Mouse (Mus musculus) lung, embryonic 15.5 days (tissue): ENCODE results near the gene Col16a1. TPM values are rescaled to one million over a fixed set of nuclear protein-coding genes. Genes with fewer than 3 reads are reported as not detected.

ENCODE experiments used
- ATAC-seq: fragments of 200-750 bp; cut with Nextera tagmentation; 2 replicates; pipeline ENCODE4 v1.8.0; 2017; ENCODE audit warnings: moderate number of reproducible peaks, borderline replicate concordance; ENCODE audit not compliant: low FRiP score, low TSS enrichment; ENCODE audit errors: extremely low read depth
- H3K27ac ChIP-seq: fragments of 300-500 bp; sonication (generic); 2 replicates; pipeline ENCODE4 v1.5.1; 2015; ENCODE audit warnings: moderate library complexity, mild to moderate bottlenecking, inconsistent platforms
- H3K27me3 ChIP-seq: fragments of 300-500 bp; sonication (generic); 2 replicates; pipeline ENCODE4 v1.6.1; 2015; ENCODE audit warnings: inconsistent platforms
- H3K36me3 ChIP-seq: fragments of 300-500 bp; sonication (generic); 2 replicates; pipeline ENCODE4 v1.6.1; 2015; ENCODE audit warnings: inconsistent platforms
- H3K4me1 ChIP-seq: fragments of 300-500 bp; sonication (generic); 2 replicates; pipeline ENCODE4 v1.6.1; 2015; ENCODE audit warnings: inconsistent platforms
- H3K4me2 ChIP-seq: fragments of 300-500 bp; sonication (generic); 2 replicates; pipeline ENCODE4 v1.6.1; 2015; ENCODE audit warnings: inconsistent platforms, mild to moderate bottlenecking, moderate library complexity
- H3K4me3 ChIP-seq: fragments of 300-500 bp; sonication (generic); 2 replicates; pipeline ENCODE4 v1.5.1; 2015; ENCODE audit warnings: mild to moderate bottlenecking, inconsistent platforms
- H3K9ac ChIP-seq: fragments of 300-500 bp; sonication (generic); 2 replicates; pipeline ENCODE4 v1.6.1; 2015; ENCODE audit warnings: inconsistent platforms
- H3K9me3 ChIP-seq: fragments of 300-500 bp; sonication (generic); 2 replicates; pipeline ENCODE4 v1.6.1; 2016; ENCODE audit warnings: inconsistent platforms
- WGBS: fragments of 180-500 bp; shearing (Covaris S2); methylation state at CpG from one replicate; pipeline ENCODE4 v1.1.7; 2015; 5-methylcytosine and 5-hydroxymethylcytosine counted together
- polyA plus RNA-seq: library from polyadenylated mRNA; unstranded; fragments of >200 nt; fragmentation: Nextera tagmentation; extraction: Ambion mirVana; gene quantifications from 2 replicates; pipeline ENCODE4 v1.2.1, GENCODE M21; 2015

The Col16a1 gene
- polyA plus RNA-seq, 1 experiment from 2014 or later = 74.6 TPM

DNA sequence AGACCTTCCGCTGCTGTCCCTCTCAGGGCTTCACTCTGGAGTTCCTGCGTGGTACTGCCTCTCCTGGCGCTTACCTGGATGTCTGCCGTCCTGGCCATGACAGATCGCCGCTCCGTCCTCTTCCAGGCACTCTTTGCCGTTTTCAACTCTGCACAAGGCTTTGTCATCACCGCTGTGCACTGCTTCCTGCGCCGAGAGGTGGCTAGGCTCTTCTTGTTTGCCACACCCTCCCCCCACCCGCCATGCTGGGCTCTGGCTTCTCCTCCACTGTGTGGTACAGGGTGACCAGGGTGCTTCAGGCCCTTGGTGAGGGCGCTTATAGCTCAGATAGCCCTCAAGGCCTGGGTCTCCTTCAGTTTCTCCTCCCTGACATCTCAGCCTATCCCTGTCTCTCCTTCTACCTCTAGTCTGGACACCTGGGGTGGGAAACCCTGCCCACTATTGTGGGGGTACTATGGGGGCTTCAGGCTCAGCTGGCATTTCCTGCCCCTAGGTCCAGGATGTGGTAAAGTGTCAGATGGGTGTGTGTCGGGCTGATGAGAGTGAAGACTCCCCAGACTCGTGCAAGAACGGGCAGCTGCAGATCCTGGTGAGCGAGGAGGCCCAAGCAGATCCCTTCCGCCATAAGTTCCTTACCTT lies 30.5 kb upstream of the Col16a1 start:
- ATAC-seq = no peak
- no peak overlapping the region for H3K4me3 ChIP-seq
- H3K4me1 ChIP-seq = no peaks in the 10 kb centered on the region
- H3K9me3 ChIP-seq = no peaks in the 10 kb centered on the region
- no peaks in the 10 kb centered on the region for H3K36me3 ChIP-seq
- no peak overlapping the region for H3K9ac ChIP-seq
- H3K27ac ChIP-seq = no peak overlapping the region
- WGBS = 55% methylated on average over 18 of the region's 18 CpGs
- no peaks in the 10 kb centered on the region; the same call in 1 of the 2 replicates for H3K27me3 ChIP-seq
- no peak overlapping the region for H3K4me2 ChIP-seq

DNA sequence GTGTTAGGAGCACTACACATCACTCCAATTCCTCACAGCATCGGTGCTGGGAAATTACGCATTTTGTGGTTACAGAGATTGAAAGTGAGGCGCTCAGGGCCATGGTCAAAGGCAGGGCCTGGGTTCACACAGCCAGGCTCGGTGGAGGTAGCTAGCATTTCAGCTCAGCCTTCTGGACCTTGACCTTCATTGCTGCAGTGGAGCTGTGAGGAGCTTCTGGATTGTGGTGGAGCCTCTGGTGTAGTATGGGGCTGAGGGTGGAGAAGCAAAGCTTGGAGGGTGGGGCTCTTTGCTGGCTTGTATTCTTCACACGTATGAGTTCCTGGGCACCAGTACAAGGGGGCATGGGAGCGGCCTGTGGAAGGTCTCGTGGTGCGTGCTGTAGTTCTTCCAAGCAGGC lies 24.7 kb upstream of the Col16a1 start:
- no peak overlapping the region for H3K4me2 ChIP-seq
- H3K9ac ChIP-seq = no peak overlapping the region
- no peaks in the 10 kb centered on the region for H3K9me3 ChIP-seq
- H3K27me3 ChIP-seq = no peaks in the 10 kb centered on the region
- H3K27ac ChIP-seq = no peak overlapping the region
- WGBS = 78% methylated on average over 8 of the region's 8 CpGs
- no peaks in the 10 kb centered on the region for H3K4me1 ChIP-seq
- no peaks in the 10 kb centered on the region for H3K36me3 ChIP-seq
- H3K4me3 ChIP-seq = no peak overlapping the region
- ATAC-seq = no peak

DNA sequence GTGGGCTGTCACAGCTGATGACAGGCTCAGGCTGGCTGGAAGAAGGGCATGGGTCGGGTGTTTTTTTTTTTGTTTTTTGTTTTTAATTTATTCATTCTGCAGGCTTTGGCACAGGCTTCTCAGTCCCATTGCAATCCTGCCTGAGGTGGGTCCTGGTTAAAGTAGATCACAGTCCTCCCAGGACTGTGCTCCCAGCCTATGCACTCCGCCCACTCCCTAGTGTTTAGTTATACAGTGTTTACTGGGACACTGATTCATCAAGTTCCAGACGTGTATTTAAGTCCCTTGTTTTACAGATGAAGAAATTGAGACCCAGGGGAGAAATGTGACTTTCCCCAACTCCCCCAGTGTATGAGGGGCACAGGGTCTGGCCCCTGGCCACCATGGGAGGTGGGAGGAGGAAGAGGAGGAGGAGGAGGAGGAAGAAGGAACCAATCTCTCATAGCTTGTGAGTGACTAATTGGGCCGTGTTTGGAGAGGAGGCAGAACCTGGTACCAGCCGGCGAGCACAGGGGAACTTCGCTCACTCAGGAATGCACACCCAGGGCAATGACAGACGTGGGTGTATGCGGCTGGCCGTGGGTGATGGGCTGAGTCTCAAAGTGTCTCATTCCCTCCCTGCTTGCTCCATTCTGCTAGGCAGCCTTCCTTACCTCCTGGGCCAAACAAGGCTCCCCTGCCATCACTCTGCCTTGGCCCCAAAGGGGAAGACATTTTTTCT lies 24.0 kb upstream of the Col16a1 start:
- ATAC-seq = no peak
- no peak overlapping the region for H3K9ac ChIP-seq
- H3K4me2 ChIP-seq = no peak overlapping the region
- WGBS = 60% methylated on average over 10 of the region's 10 CpGs
- H3K4me1 ChIP-seq = no peaks in the 10 kb centered on the region
- no peaks in the 10 kb centered on the region for H3K9me3 ChIP-seq
- H3K27ac ChIP-seq = no peak overlapping the region
- no peak overlapping the region for H3K4me3 ChIP-seq
- no peaks in the 10 kb centered on the region for H3K27me3 ChIP-seq
- no peaks in the 10 kb centered on the region for H3K36me3 ChIP-seq

DNA sequence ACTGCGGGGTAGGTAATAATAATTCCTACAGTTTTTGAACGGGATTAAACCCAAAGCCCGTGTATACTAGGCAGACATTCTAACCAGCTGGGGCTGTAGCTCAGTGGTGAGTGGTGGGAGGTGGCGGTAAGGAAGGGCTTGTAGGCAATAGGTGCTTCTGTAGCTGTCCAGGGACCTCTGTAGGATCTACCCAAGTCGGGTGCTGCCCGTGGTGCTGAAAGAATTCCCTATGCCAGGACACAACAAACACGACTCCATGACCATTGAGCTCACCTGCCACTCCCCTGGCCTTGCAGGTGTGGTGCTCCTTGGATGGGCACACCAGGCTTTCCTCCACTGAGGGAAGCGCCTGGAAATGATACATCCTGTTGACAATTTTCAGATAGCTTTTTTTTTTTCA lies 22.1 kb upstream of the Col16a1 start:
- Histone ChIP-seq H3K4me1 (no peaks in the 10 kb centered on the region), H3K36me3 (no peaks in the 10 kb centered on the region), H3K4me3 (no peak overlapping the region), H3K27me3 (no peaks in the 10 kb centered on the region), H3K27ac (no peak overlapping the region), H3K9me3 (no peaks in the 10 kb centered on the region), H3K9ac (no peak overlapping the region), H3K4me2 (no peak overlapping the region)
- WGBS = 34% methylated on average over 8 of the region's 8 CpGs
- no peak for ATAC-seq

DNA sequence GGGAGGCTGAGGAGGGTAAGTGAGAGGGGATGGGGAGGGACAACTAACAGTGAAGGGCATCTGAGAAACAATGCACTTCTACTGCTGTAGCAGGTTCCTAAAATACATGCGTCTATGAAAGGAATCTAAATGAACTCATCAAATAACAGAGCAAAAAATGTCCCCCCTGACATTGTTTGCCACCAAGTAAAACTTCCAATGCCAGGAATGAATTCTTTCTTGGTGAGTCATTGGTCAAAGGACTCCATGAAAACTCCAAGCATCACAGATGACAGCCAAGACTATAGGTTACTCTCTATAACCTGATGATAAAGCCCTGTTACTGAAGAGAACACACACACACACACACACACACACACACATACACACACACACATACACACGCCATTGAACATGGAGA lies 16.5 kb upstream of the Col16a1 start:
- peaks cover 20% of the 10 kb centered on the region; the same call in 1 of the 2 replicates for H3K27me3 ChIP-seq
- no peaks in the 10 kb centered on the region for H3K36me3 ChIP-seq
- H3K9me3 ChIP-seq = no peaks in the 10 kb centered on the region
- peaks cover 2% of the 10 kb centered on the region; the same call in 1 of the 2 replicates for H3K4me1 ChIP-seq
- 59% methylated on average over 2 of the region's 2 CpGs for WGBS
- H3K4me3 ChIP-seq = no peak overlapping the region
- H3K9ac ChIP-seq = no peak overlapping the region
- no peak overlapping the region for H3K27ac ChIP-seq
- ATAC-seq = no peak
- no peak overlapping the region for H3K4me2 ChIP-seq

DNA sequence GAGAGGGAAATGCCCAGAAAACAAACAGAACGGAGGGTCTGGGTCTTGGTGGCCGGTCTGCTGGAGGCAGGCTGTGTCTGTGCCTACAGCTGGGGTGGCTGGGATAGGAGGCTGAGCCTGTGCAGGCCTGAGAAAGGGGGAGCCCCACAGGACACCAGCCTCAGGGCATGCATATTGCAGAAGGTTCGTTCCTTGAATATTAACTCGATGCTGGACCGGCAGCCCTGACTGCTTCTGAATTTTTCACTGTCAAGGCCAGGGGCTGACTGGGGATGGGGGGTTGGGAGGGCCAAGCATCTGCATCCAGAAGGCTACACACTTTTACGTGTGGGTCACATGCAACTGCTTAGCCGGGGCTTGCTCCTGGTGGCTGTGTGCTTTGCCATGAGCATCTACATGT lies 14.1 kb upstream of the Col16a1 start:
- Histone ChIP-seq H3K27ac (no peak overlapping the region), H3K4me1 (peaks cover 17% of the 10 kb centered on the region), H3K36me3 (no peaks in the 10 kb centered on the region), H3K4me3 (no peak overlapping the region), H3K4me2 (no peak overlapping the region), H3K9me3 (no peaks in the 10 kb centered on the region), H3K27me3 (peaks cover 20% of the 10 kb centered on the region; the same call in 1 of the 2 replicates), H3K9ac (no peak overlapping the region)
- no peak for ATAC-seq
- 58% methylated on average over 7 of the region's 7 CpGs for WGBS

DNA sequence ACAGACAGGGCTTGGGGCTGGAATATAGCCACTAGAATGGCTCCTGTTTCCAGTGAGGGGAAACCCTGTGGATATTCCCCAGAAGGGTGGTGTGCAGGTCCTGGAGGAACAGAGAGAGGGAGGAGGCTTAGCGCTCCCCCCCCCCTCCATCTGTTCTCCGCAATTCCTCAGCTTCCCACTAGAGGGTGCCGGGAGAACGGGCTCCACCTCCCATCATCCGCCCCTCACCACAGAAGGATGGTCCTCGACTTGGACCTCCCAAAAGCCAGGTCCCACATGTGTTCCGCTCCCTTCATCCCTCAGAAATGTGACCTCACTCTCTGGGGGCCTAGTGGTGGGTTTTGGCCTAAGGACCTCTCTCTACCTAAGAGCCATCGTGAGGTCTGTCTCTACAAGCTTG lies 11.5 kb upstream of the Col16a1 start:
- peak overlapping the region; percentile 51 for H3K4me2 ChIP-seq
- peak overlapping the region; percentile 75 for H3K27ac ChIP-seq
- H3K36me3 ChIP-seq = no peaks in the 10 kb centered on the region
- peak; percentile 21; the same call in 1 of the 2 replicates for ATAC-seq
- 5% methylated on average over 8 of the region's 8 CpGs for WGBS
- H3K9ac ChIP-seq = no peak overlapping the region
- peaks cover 17% of the 10 kb centered on the region for H3K4me1 ChIP-seq
- H3K4me3 ChIP-seq = 0 out of 2 replicates have a peak overlapping the region, but pooled peaks have one; percentile 0
- peaks cover 20% of the 10 kb centered on the region; the same call in 1 of the 2 replicates for H3K27me3 ChIP-seq
- H3K9me3 ChIP-seq = no peaks in the 10 kb centered on the region

DNA sequence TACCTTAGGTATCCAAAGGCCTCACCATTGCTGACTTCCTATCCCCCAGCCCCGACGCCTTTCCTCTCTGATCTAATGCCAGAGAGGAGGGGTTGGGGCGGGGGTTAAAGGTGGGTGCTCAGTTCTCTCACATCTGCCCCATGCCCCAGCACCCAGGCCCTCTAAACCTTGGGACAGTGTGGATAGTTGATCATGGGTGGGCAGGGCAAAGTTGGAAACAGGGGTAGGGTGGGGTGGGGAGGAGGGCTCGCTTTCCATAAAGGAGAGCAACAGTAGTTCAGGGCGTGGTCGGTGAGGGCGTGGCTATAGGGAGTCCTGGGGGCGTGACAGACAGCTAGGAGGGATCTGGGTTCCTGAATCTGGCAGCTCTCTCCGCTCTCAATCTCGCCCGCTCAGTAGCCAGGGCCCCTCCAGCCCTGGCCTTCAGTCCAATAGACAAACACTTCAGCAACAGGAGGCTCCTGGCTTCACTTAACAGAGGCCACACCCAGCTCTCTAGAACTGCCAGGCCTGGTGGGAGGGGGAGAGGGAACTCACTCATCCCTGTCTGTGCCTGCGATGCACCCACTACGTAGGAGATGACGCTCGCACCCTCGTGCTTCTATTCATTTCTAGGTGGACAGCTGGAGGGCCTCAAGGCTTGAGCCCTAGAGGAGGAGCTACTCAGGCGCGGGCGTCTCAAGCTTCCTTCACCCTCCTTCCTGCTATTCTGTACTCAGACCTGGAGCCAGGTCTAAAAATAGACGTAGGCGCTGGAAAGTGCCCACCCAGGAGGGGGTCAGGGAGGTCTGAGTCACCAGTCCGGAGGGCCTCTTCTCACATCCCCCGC lies 10.9 kb upstream of the Col16a1 start:
- peak; percentile 91 for ATAC-seq
- Histone ChIP-seq H3K9me3 (no peaks in the 10 kb centered on the region), H3K4me2 (peak overlapping the region; percentile 51), H3K4me3 (0 out of 2 replicates have a peak overlapping the region, but pooled peaks have one; percentile 0), H3K27ac (peak overlapping the region; percentile 75), H3K36me3 (no peaks in the 10 kb centered on the region), H3K4me1 (peaks cover 19% of the 10 kb centered on the region), H3K9ac (no peak overlapping the region; the same call in 1 of the 2 replicates), H3K27me3 (peaks cover 20% of the 10 kb centered on the region; the same call in 1 of the 2 replicates)
- 2% methylated on average over 23 of the region's 23 CpGs for WGBS

DNA sequence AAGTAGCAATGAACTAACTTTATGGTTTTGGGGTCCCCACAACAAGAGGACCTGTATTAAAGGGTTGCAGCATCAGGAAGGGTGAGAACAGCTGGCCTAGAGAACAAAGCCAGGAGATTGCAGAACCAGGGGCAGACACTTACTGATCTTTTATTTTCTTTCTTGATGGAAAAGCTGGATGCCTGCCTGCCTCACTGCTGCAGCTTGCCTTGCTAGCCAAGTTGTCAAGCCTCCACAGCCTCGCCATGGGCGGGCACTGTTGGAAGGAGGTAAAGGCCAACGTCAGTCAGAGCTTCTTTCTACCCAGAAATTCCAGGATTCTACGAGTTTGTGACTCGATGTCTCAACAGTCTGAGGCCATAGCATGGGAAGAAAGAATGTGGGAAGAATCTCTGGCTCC lies 8.3 kb upstream of the Col16a1 start:
- Histone ChIP-seq H3K27me3 (peaks cover 12% of the 10 kb centered on the region; the same call in 1 of the 2 replicates), H3K4me2 (no peak overlapping the region), H3K9me3 (no peaks in the 10 kb centered on the region), H3K36me3 (no peaks in the 10 kb centered on the region), H3K4me1 (peaks cover 24% of the 10 kb centered on the region), H3K27ac (no peak overlapping the region), H3K9ac (no peak overlapping the region), H3K4me3 (no peak overlapping the region)
- WGBS = 28% methylated on average over 5 of the region's 5 CpGs
- no peak for ATAC-seq

DNA sequence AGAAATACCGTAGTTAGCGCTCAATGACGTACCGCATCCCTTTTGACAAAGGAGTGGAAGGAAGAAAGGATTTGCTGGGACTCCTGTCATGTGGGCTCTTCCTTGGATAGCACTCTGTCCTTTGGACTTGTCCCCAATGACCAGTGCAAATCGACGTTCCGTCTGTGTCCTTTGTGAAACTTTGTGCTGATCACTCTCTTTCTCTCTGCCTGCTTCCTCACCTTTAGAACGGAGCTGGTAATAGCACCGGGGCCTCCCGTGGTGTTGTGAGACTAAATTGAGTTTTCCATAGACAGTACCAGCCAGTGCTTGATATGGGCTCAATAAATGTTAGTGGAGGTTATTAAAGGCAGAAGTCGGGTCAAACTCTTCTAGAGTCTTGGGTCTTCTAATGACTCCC lies 6.6 kb upstream of the Col16a1 start:
- Histone ChIP-seq H3K4me3 (no peak overlapping the region), H3K4me2 (no peak overlapping the region), H3K27me3 (no peaks in the 10 kb centered on the region), H3K27ac (no peak overlapping the region), H3K9ac (no peak overlapping the region), H3K36me3 (no peaks in the 10 kb centered on the region), H3K9me3 (no peaks in the 10 kb centered on the region), H3K4me1 (peaks cover 32% of the 10 kb centered on the region)
- ATAC-seq = no peak
- 85% methylated on average over 11 of the region's 11 CpGs for WGBS

DNA sequence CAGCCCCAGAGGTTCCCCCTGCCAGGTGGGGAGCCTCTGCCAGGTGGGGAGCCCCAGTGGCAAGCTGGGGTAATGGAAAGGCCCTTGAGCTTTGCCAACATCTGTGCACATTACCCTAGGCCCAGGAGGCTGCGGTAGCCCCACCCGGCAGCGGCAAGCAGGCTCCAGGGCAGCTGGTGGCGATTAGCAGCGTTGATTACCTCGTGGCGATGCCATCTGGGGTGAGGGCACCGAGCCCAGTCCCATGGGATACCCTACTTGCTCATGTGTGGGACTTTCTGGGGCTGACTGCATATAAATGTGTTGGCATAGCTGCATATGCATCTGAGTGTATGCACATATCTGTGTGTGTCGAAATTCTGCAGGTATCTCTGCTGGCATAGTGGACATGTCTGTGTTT lies 3.4 kb upstream of the Col16a1 start:
- Histone ChIP-seq H3K9ac (no peak overlapping the region), H3K27me3 (no peaks in the 10 kb centered on the region), H3K4me1 (peaks cover 44% of the 10 kb centered on the region), H3K4me2 (no peak overlapping the region), H3K4me3 (no peak overlapping the region), H3K36me3 (no peaks in the 10 kb centered on the region), H3K9me3 (no peaks in the 10 kb centered on the region), H3K27ac (no peak overlapping the region)
- WGBS = 81% methylated on average over 9 of the region's 9 CpGs
- ATAC-seq = no peak
